12 mouse cellular contexts compared by ENCODE assay signal in genomic region chr10:93251426-93251825, GRCm38 (mm10). TPM values are rescaled to one million over a fixed set of nuclear protein-coding genes. Genes with fewer than 3 reads are reported as not detected.
DNase-seq lines count a peak whose midpoint lies in the region; ATAC-seq and TF ChIP-seq lines count a peak whose summit lies in the region.
"Had no signal": no experiment of that assay in that cellular context is flagged by ENCODE, and none has a peak within 500 bp of the region (broad histone marks: within the 10 kb centered on the region; RNA-seq: fewer than 3 reads in every experiment).

No protein-coding gene starts in this region.

- peak; percentile 71 for DNase-seq in heart, adult 11 months
- DNase-seq in heart, adult 18-20 months = no peak
- DNase-seq in kidney, adult 11 months = no peak
- peak; percentile 64 for DNase-seq in brain, embryonic 14.5 days (ENCODE audit: low read depth)
- DNase-seq in limb, embryonic 14.5 days (ENCODE audit: low spot score) = no peak
- DNase-seq in adrenal gland, postnatal 36 days = no peak
- DNase-seq: lung, embryonic 14.5 days; retina, postnatal 1 day had no signal

- peaks cover 56% of the 10 kb centered on the region for H3K36me3 ChIP-seq in kidney, embryonic 15.5 days
- H3K36me3 ChIP-seq in limb, embryonic 14.5 days (ENCODE audit: control insufficient read depth, insufficient read depth, low read length) = peaks cover 63% of the 10 kb centered on the region

- H3K9ac ChIP-seq in kidney, embryonic 15.5 days = no peak overlapping the region
- H3K9ac ChIP-seq in limb, embryonic 14.5 days (ENCODE audit: low read depth, low read length, severe bottlenecking) = no peak overlapping the region
- H3K9ac ChIP-seq: lung, embryonic 14.5 days had no signal

- no peaks in the 10 kb centered on the region for H3K27me3 ChIP-seq in kidney, embryonic 15.5 days
- no peaks in the 10 kb centered on the region for H3K27me3 ChIP-seq in limb, embryonic 14.5 days (ENCODE audit: control insufficient read depth, insufficient read depth, low read length)

- TF ChIP-seq CTCF in brain, embryonic 14.5 days (IDR thresholded peaks at IDR 0.05; ENCODE audit: borderline replicate concordance, extremely low read depth, insufficient read depth, insufficient read length) = no peak

- no peak overlapping the region for H3K4me2 ChIP-seq in kidney, embryonic 15.5 days
- 0 out of 2 replicates have a peak overlapping the region, but pooled peaks have one; percentile 3 for H3K4me2 ChIP-seq in limb, embryonic 14.5 days (replicated peaks; ENCODE audit: low read depth, low read length, severe bottlenecking)
- H3K4me2 ChIP-seq: lung, embryonic 14.5 days had no signal

- ATAC-seq in kidney, embryonic 15.5 days (replicated peaks; ENCODE audit: low FRiP score) = no peak
- ATAC-seq in limb, embryonic 14.5 days (ENCODE audit: low FRiP score, low read depth) = no peak
- ATAC-seq: CD4-positive, CD25-positive, alpha-beta regulatory T cell, adult 4 months had no signal

- peak overlapping the region; percentile 42; the same call in 1 of the 2 replicates for H3K27ac ChIP-seq in kidney, embryonic 15.5 days
- H3K27ac ChIP-seq in limb, embryonic 14.5 days (replicated peaks; ENCODE audit: low read depth, low read length) = peak overlapping the region; percentile 70; the same call in 1 of the 2 replicates
- H3K27ac ChIP-seq: layer of hippocampus, adult 2 months had no signal

- peaks cover 38% of the 10 kb centered on the region for H3K4me1 ChIP-seq in kidney, embryonic 15.5 days
- peaks cover 55% of the 10 kb centered on the region for H3K4me1 ChIP-seq in limb, embryonic 14.5 days (ENCODE audit: control insufficient read depth, insufficient read depth, low read length)

- no peak for TF ChIP-seq POLR2A in brain, embryonic 14.5 days (IDR thresholded peaks at IDR 0.05; ENCODE audit: borderline replicate concordance, extremely low read depth, insufficient read depth, insufficient read length, poor library complexity, severe bottlenecking)
- TF ChIP-seq POLR2A in limb, embryonic 14.5 days (IDR thresholded peaks at IDR 0.05; ENCODE audit: borderline replicate concordance, extremely low read depth, insufficient read depth, insufficient read length) = no peak

- 86% methylated on average over 8 of the region's 8 CpGs for WGBS in kidney, embryonic 15.5 days
- WGBS in limb, embryonic 14.5 days = 54% methylated on average over 8 of the region's 8 CpGs

- H3K9me3 ChIP-seq in kidney, embryonic 15.5 days (replicated peaks) = no peaks in the 10 kb centered on the region
- no peaks in the 10 kb centered on the region for H3K9me3 ChIP-seq in limb, embryonic 14.5 days (ENCODE audit: control insufficient read depth, low read length)

- H3K4me3 ChIP-seq in kidney, embryonic 15.5 days (replicated peaks) = no peak overlapping the region
- no peak overlapping the region for H3K4me3 ChIP-seq in limb, embryonic 14.5 days (replicated peaks; ENCODE audit: low read length)
- H3K4me3 ChIP-seq: erythroblast, embryonic 14.5 days; layer of hippocampus, adult 2 months had no signal

RNA-seq across cellular contexts. Expression of gene Elk3, which starts 59.5 kb away (rescaled TPM):
- 10 to 100 TPM; 27.9 to 29.5 TPM for total RNA-seq in heart, adult 18-20 months (2021)
- polyA plus RNA-seq in kidney, embryonic 15.5 days (2015; fragmentation: Nextera tagmentation; extraction: Ambion mirVana) = 41.9 and 43.7 TPM in 2 replicates
- 14.2 and 16.0 TPM in 2 replicates for polyA plus RNA-seq in brain, embryonic 14.5 days (2012; rRNA removed)
- 60.9 and 78.2 TPM in 2 replicates for polyA plus RNA-seq in limb, embryonic 14.5 days (2012; rRNA removed)
- polyA plus RNA-seq in limb, embryonic 14.5 days (2014; fragmentation: Nextera tagmentation; extraction: Ambion mirVana) = 42.4 and 44.5 TPM in 2 replicates
- 10 to 100 TPM; 40.2 to 42.0 TPM for total RNA-seq in adrenal gland, postnatal 36 days (2021)

Comparison
In these comparisons a context has a peak if more than half of its experiments do, and no peak if none do; other contexts are left out.
1. DNase-seq: peak in heart, adult 11 months (single experiment) and brain, embryonic 14.5 days (single experiment); none in heart, adult 18-20 months (0 of 2), kidney, adult 11 months (single experiment), limb, embryonic 14.5 days (single experiment) and adrenal gland, postnatal 36 days (0 of 2).